Mouse (Mus musculus) bone marrow, adult 2 months (tissue): ENCODE data around the gene Abca9.

Experiments
- CTCF ChIP-seq: fragments of 200-500 bp; IDR thresholded peaks from 2 replicates; pipeline ENCODE4 v1.5.1; 2011; ENCODE audit warnings: low read length, control low read depth; ENCODE audit not compliant: control insufficient read depth, insufficient read depth
- POLR2A ChIP-seq: fragments of 200-500 bp; IDR thresholded peaks from 2 replicates; pipeline ENCODE4 v1.6.1; 2011; ENCODE audit warnings: low read depth, mild to moderate bottlenecking, control low read depth, low read length, borderline replicate concordance; ENCODE audit not compliant: control insufficient read depth

GRCm38 (mm10) chr11:110091328-110091727 lies 76.7 kb downstream of the Abca9 start:
- no peak for TF ChIP-seq CTCF
- TF ChIP-seq POLR2A = no peak
